ENCODE assay signal across 11 mouse cellular contexts in the genomic region with DNA sequence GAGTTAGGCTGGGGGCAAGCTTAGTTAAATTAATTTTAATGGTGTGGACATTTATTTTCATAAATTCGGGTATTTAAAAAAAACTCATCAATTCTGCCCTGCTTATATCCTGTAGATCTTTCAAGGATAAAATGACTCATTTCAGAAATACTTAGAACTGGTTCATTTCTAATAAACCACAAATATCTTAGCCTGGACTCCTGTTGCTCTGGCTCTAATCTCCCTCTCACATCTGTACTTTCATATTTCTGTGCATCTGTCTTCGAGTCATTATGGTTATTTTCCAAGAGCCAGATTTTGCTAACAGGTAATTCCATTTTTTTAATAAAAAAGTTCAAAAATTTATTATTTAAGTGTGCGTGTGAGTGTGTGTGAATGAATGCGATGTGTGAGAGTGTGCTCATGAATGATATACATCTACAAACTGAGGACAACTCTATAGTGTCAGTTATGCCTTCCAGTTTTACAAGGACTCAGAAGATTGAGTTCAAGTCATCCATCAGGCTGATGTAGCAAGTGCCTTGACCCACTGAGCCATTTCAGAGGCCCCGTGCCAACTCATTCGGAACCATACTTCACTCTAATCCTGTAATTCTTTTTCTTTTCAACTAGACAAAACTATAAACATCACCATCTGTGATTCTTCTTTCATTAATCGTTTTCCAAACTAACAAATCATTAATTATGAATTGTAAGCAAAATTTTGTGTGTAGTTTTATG.
"Had no signal": no experiment of that assay in that cellular context is flagged by ENCODE, and none has a peak within 500 bp of the region (broad histone marks: within the 10 kb centered on the region; RNA-seq: fewer than 3 reads in every experiment).

No protein-coding gene starts in this region.

- H3K9ac ChIP-seq: limb, embryonic 13.5 days; liver, embryonic 14.5 days; midbrain, embryonic 12.5 days; stomach, embryonic 15.5 days had no signal

- H3K4me2 ChIP-seq: limb, embryonic 13.5 days; midbrain, embryonic 12.5 days; stomach, embryonic 15.5 days had no signal

- H3K9me3 ChIP-seq: limb, embryonic 13.5 days; midbrain, embryonic 12.5 days; stomach, embryonic 15.5 days had no signal

- H3K4me3 ChIP-seq: layer of hippocampus, adult 2 months; limb, embryonic 13.5 days; midbrain, embryonic 12.5 days; stomach, embryonic 15.5 days had no signal

- H3K27ac ChIP-seq: kidney, postnatal 0 days; layer of hippocampus, adult 2 months; limb, embryonic 13.5 days; liver, embryonic 14.5 days; midbrain, embryonic 12.5 days; stomach, embryonic 15.5 days had no signal

- H3K36me3 ChIP-seq: limb, embryonic 13.5 days; midbrain, embryonic 12.5 days; stomach, embryonic 15.5 days had no signal

- DNase-seq: left cerebral cortex, postnatal 4 days; lung, adult 18-20 months; right cerebral cortex, postnatal 14 days; thymus, postnatal 4 days had no signal

- ATAC-seq: midbrain, embryonic 16.5 days had no signal

- H3K27me3 ChIP-seq: limb, embryonic 13.5 days; midbrain, embryonic 12.5 days; stomach, embryonic 15.5 days had no signal

- H3K4me1 ChIP-seq: limb, embryonic 13.5 days; midbrain, embryonic 12.5 days; stomach, embryonic 15.5 days had no signal
